ENCODE assay signal across 8 mouse cellular contexts in genomic region chr4:134591506-134592061, GRCm38 (mm10). TPM values are rescaled to one million over a fixed set of nuclear protein-coding genes. Genes with fewer than 3 reads are reported as not detected.
A peak's percentile ranks its signal among the peaks of the same experiment; 100 is the strongest.
DNase-seq lines count a peak whose midpoint lies in the region; ATAC-seq and TF ChIP-seq lines count a peak whose summit lies in the region.

No protein-coding gene starts in this region.

- no peak for TF ChIP-seq CTCF in heart, adult 2 months (IDR thresholded peaks at IDR 0.05)

- peak overlapping the region; percentile 70 for H3K27ac ChIP-seq in heart, adult 2 months
- peak overlapping the region; percentile 34; the same call in 1 of the 2 replicates for H3K27ac ChIP-seq in kidney, embryonic 14.5 days (ENCODE audit: low read depth, low read length)

- H3K4me1 ChIP-seq in heart, adult 2 months (ENCODE audit: control insufficient read depth, insufficient read depth, low read length), result peaks cover 10% of the 10 kb centered on the region
- H3K4me1 ChIP-seq in kidney, embryonic 14.5 days (ENCODE audit: control insufficient read depth, insufficient read depth, low read length), result peaks cover 13% of the 10 kb centered on the region

- ATAC-seq in kidney, embryonic 14.5 days (ENCODE audit: low FRiP score, low TSS enrichment), result peak; percentile 50; the same call in 1 of the 2 replicates

- peak; percentile 68; the same call in 1 of the 2 replicates for TF ChIP-seq EP300 in heart, adult 2 months (IDR thresholded peaks at IDR 0.05; ENCODE audit: insufficient read depth, low read depth, low read length)

- H3K9ac ChIP-seq in heart, adult 2 months (ENCODE audit: low read depth, low read length), result peak overlapping the region; percentile 58
- peak overlapping the region; percentile 2; the same call in 1 of the 2 replicates for H3K9ac ChIP-seq in kidney, embryonic 14.5 days (ENCODE audit: low read depth, low read length)

- no peak overlapping the region for H3K4me2 ChIP-seq in kidney, embryonic 14.5 days (replicated peaks; ENCODE audit: low read depth, low read length)

- H3K79me2 ChIP-seq in heart, adult 2 months (replicated peaks; ENCODE audit: control insufficient read depth, insufficient read depth, low read length), result 0 out of 2 replicates have a peak, but pooled peaks cover 2% of the 10 kb centered on the region

- no peaks in the 10 kb centered on the region for H3K9me3 ChIP-seq in kidney, embryonic 14.5 days (ENCODE audit: control insufficient read depth, low read length)

- intact Hi-C loops in heart, adult 2 months (cut with DNase I), result loop anchor here (2.0 to 5.0 kb wide), 2 partner anchors 35 to 91 kb away; no protein-coding TSS in a partner anchor

- no peak overlapping the region for H3K4me3 ChIP-seq in heart, adult 2 months
- H3K4me3 ChIP-seq in kidney, embryonic 14.5 days (ENCODE audit: low read length), result no peak overlapping the region

- H3K27me3 ChIP-seq in heart, adult 2 months (ENCODE audit: control insufficient read depth, insufficient read depth, low read length), result no peaks in the 10 kb centered on the region
- H3K27me3 ChIP-seq in kidney, embryonic 14.5 days (ENCODE audit: control insufficient read depth, insufficient read depth, low read length), result no peaks in the 10 kb centered on the region

- no peaks in the 10 kb centered on the region for H3K36me3 ChIP-seq in heart, adult 2 months (ENCODE audit: control insufficient read depth, insufficient read depth, low read length)
- H3K36me3 ChIP-seq in kidney, embryonic 14.5 days (ENCODE audit: control insufficient read depth, insufficient read depth, low read length), result no peaks in the 10 kb centered on the region

- DNase-seq in right cerebral cortex, adult 18-20 months, result peak; percentile 58
- DNase-seq in right cerebral cortex, postnatal 36 days (ENCODE audit: low spot score in 2 of 2), result no peak
- DNase-seq in cerebellum, postnatal 14 days, result peak; percentile 99
- DNase-seq in heart, adult 2 months, result peak; percentile 85 to 89
- DNase-seq in lung, postnatal 4 days, result peak; percentile 66 to 78
- DNase-seq in spleen, adult 12 weeks (ENCODE audit: low spot score), result no peak
- no peak for DNase-seq in thymus, postnatal 10 days (ENCODE audit: low spot score in 2 of 2)

- no peak for TF ChIP-seq POLR2A in heart, adult 2 months (IDR thresholded peaks at IDR 0.05; ENCODE audit: insufficient read depth, low read depth, low read length)

- 21% methylated on average over 11 of the region's 11 CpGs for WGBS in heart, adult 2 months
- WGBS in kidney, embryonic 14.5 days, result 29% methylated on average over 11 of the region's 11 CpGs

RNA-seq across cellular contexts. Expression of gene Selenon, which starts 39.6 kb away (rescaled TPM):
- 10 to 100 TPM; 18.6 to 19.9 TPM for total RNA-seq in heart, adult 2 months (2021)
- 22.5 and 23.6 TPM in 2 replicates for polyA plus RNA-seq in heart, adult 2 months (2012; rRNA removed)
- 15.6 and 19.5 TPM in 2 replicates for polyA plus RNA-seq in kidney, embryonic 14.5 days (2014; fragmentation: Nextera tagmentation; extraction: Ambion mirVana)

RNA-seq across cellular contexts. Expression of gene Mtfr1l, which starts 56.4 kb away (rescaled TPM):
- total RNA-seq in heart, adult 2 months (2021), result 100 to 1,000 TPM; 170 to 191 TPM
- 196 and 278 TPM in 2 replicates for polyA plus RNA-seq in heart, adult 2 months (2012; rRNA removed)
- polyA plus RNA-seq in kidney, embryonic 14.5 days (2014; fragmentation: Nextera tagmentation; extraction: Ambion mirVana), result 114 and 130 TPM in 2 replicates

Comparison
In these comparisons a context has a peak if more than half of its experiments do, and no peak if none do; other contexts are left out.
1. DNase-seq: peak in right cerebral cortex, adult 18-20 months (single experiment), cerebellum, postnatal 14 days (2 of 2), heart, adult 2 months (2 of 2) and lung, postnatal 4 days (2 of 2); none in right cerebral cortex, postnatal 36 days (0 of 2), spleen, adult 12 weeks (single experiment) and thymus, postnatal 10 days (0 of 2).